Mouse (Mus musculus): ENCODE measurements around the gene Gm8104. TPM values are rescaled to one million over a fixed set of nuclear protein-coding genes. Genes with fewer than 3 reads are reported as not detected.

The Gm8104 gene
- polyA plus RNA-seq, 1 experiment from 2014 or later: not detected

Other genes with a start within 250 kb of the Gm8104 start
- gene Gm21977, start 247.1 kb upstream of the Gm8104 start, polyA plus RNA-seq (2014; fragmentation: Nextera tagmentation; extraction: Ambion mirVana): not detected in 2 replicates
- not detected in 2 replicates for gene Gm8082, start 107.0 kb upstream of the Gm8104 start, polyA plus RNA-seq (2014; fragmentation: Nextera tagmentation; extraction: Ambion mirVana)
- gene Gm10376, start 85.0 kb upstream of the Gm8104 start, polyA plus RNA-seq (2014; fragmentation: Nextera tagmentation; extraction: Ambion mirVana): not detected in 2 replicates
- not detected in 2 replicates for gene Gm8094, start 24.0 kb upstream of the Gm8104 start, polyA plus RNA-seq (2014; fragmentation: Nextera tagmentation; extraction: Ambion mirVana)
- gene Gm7233, start 79.3 kb downstream of the Gm8104 start, polyA plus RNA-seq (2014; fragmentation: Nextera tagmentation; extraction: Ambion mirVana): not detected in 2 replicates
- not detected in 2 replicates for gene Gm8122, start 134.7 kb downstream of the Gm8104 start, polyA plus RNA-seq (2014; fragmentation: Nextera tagmentation; extraction: Ambion mirVana)
- not detected in 2 replicates for gene Gm8126, start 158.0 kb downstream of the Gm8104 start, polyA plus RNA-seq (2014; fragmentation: Nextera tagmentation; extraction: Ambion mirVana)
- gene Gm9732, start 174.4 kb downstream of the Gm8104 start, polyA plus RNA-seq (2014; fragmentation: Nextera tagmentation; extraction: Ambion mirVana): not detected in 2 replicates
- gene Gm8127, start 193.2 kb downstream of the Gm8104 start, polyA plus RNA-seq (2014; fragmentation: Nextera tagmentation; extraction: Ambion mirVana): not detected in 2 replicates
- gene 1700001F09Rik, start 247.2 kb downstream of the Gm8104 start, polyA plus RNA-seq (2014; fragmentation: Nextera tagmentation; extraction: Ambion mirVana): not detected in 2 replicates